Mouse (Mus musculus) activated CD4-positive, CD25-positive, alpha-beta regulatory T cell (primary cell): ENCODE data around the gene Fundc2. TPM values are rescaled to one million over a fixed set of nuclear protein-coding genes. Genes with fewer than 3 reads are reported as not detected.

Source experiments
- polyA plus RNA-seq, 2 experiments: library from polyadenylated mRNA; unstranded; fragments of 100-300 nt; shearing (Covaris generic); gene quantifications; one replicate each; pipeline ENCODE4 v1.2.1; 2017

Fundc2 gene
- polyA plus RNA-seq, result 10 to 100 TPM; 59.8 to 64.5 TPM

GRCm38 (mm10) chrX:75382195-75382771, at the start of gene Fundc2, which contains the start of gene F8:
Fundc2 (plus strand) TSS chrX:75382399.
F8 (minus strand) TSS chrX:75382615.

GRCm38 (mm10) chrX:75415936-75416785, 34.0 kb downstream of the Fundc2 start, which contains the start of the genes Cmc4, Mtcp1 and Brcc3:
Cmc4 (minus strand) TSS chrX:75416584.
Mtcp1 (minus strand) TSS chrX:75416588.
Brcc3 (plus strand) TSS chrX:75416628.

Other genes with a start within 250 kb of the Fundc2 start
- not detected for gene Smim9, start 218.6 kb upstream of the Fundc2 start, polyA plus RNA-seq
- 1 to 10 TPM; 1.2 to 1.5 TPM for gene F8, start 216 bp downstream of the Fundc2 start, polyA plus RNA-seq
- 10 to 100 TPM; 19.1 to 22.2 TPM for gene Cmc4, start 34.2 kb downstream of the Fundc2 start, polyA plus RNA-seq
- gene Mtcp1, start 34.2 kb downstream of the Fundc2 start, polyA plus RNA-seq, result 1 to 10 TPM; 6.8 to 8.3 TPM
- gene Brcc3, start 34.2 kb downstream of the Fundc2 start, polyA plus RNA-seq, result 10 to 100 TPM; 52.5 to 58.1 TPM
- 100 to 1,000 TPM; 125 to 136 TPM for gene Vbp1, start 131.9 kb downstream of the Fundc2 start, polyA plus RNA-seq
- 1 to 10 TPM in 1 of 2 experiments, under 1 TPM in 1; 0.57 to 1.4 TPM for gene Rab39b, start 195.8 kb downstream of the Fundc2 start, polyA plus RNA-seq